Mouse (Mus musculus): ENCODE data around the gene Lrrc75b. TPM values are rescaled to one million over a fixed set of nuclear protein-coding genes. Genes with fewer than 3 reads are reported as not detected.

The Lrrc75b gene
- 0.18 TPM for polyA plus RNA-seq (2017; shearing (Covaris generic))

DNA sequence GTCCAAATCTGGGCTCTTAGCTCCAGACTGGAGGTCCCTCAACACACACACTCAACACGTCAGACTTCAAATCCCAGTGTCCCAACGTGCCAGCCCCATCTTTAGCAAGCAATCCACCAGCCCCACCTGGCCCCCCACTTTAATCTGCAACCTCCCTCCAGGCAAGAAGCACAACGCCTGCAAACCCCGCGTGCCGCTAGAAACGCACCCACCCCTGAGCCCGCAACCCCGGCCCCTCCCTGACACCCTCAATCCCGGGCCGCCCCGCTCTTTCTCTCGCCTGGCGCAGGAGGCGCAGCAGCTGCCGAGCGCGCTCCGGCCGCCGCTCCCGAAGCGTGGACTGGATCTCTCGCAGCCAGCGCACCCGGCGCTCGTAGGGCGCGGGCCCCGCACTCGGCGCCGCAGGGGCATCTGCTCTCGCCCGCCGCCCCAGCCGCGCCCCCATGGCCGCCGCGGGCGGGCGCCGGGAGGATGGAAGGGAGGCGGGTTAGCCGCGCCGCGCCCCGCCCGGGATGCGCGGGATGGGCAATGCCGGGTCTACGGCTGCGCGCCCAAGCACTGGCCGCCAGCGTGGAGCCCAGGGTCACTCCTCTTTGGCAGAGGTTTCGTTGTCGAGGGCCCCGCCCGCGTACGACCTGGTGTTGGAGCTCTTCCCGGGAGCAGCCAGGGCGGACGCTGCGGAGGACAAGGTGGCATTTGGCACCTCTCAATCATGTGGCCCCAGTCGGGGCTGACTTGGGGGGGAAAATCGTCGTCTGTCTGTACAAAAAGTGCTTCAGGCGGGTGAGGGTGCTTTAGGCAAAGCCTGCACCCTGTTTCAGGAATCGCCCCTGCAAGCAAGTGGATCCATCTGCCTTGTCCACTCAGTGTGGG is at the start of gene Lrrc75b:
Gene Lrrc75b, minus strand, starts transcription at position 655 of the 873 bp plus-strand sequence.

DNA sequence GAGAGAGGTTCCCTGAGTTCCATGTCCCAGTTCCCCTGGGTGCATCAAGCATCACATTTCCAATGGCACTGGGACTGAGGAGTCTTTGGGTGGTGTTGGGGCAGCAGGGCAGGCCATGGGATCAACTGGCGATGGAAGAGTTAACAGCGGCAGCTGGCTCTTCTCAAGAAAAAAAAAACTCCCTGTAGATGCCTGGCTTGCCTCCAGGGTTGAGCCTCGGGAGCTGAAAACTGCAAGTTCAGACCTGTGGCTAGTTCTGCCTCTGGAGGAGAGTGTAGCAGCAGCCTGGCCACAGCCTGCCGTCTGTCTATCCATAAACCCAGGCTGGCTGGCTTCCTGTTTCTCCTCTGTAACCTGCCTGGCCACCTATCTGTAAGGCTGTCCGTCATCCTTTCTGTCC is 29.0 kb upstream of the Lrrc75b start, which contains the start of gene Ggt5:
Gene Ggt5, plus strand, starts transcription at position 212 of the 400 bp plus-strand sequence.

DNA sequence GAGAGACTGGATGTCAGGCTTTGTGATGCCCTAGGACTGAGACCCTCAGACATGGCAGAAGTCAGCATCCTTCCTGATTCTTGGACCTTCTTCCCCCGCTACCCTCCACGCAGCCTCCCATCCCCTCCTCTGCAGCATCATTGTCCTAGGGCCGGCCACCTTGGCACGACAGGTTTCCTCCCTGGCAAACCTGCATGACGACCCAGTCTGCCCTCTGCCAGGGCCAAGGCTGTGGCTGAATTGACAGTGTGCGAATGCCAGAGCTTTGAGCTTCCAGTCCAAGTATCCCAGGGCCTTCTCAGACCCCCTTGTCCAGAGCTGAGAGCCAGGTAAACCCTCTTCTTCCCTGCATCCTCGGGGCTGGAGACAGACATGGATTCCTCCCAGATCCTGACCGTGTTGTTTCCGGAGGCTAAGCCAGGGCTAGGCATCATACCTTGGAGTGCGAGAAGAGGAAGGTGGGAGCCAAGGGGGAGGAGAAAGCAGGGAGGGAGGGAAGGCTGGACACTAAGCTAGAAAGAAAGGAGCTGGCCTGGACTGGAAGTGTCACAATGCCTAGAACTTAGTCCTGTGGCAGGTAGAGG is 1.0 kb upstream of the Lrrc75b start, which contains the start of gene Ggt1:
Gene Ggt1, plus strand, starts transcription at position 534 of the 584 bp plus-strand sequence.

DNA sequence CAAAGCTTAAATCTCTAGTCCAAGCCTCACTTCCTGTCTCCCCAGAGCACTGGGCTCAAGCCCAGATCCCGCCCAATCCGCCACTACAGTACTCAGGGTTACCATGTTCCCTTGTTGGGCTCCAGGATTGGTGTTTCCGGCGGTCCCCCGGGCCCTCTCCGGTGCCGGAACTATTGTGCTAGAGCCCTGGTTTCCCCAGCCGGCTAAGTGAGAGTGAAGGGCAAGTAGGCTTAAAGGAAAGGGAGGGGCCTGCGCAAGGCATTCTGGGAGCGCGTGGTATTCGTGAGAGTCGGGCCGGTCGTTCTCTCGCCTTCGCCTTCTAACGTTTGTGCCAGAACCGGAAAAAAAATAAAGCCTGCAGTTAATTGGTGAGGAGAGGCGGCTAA is 42.4 kb downstream of the Lrrc75b start, which contains the start of gene Gucd1:
Gene Gucd1, minus strand, starts transcription at position 215 of the 386 bp plus-strand sequence.

DNA sequence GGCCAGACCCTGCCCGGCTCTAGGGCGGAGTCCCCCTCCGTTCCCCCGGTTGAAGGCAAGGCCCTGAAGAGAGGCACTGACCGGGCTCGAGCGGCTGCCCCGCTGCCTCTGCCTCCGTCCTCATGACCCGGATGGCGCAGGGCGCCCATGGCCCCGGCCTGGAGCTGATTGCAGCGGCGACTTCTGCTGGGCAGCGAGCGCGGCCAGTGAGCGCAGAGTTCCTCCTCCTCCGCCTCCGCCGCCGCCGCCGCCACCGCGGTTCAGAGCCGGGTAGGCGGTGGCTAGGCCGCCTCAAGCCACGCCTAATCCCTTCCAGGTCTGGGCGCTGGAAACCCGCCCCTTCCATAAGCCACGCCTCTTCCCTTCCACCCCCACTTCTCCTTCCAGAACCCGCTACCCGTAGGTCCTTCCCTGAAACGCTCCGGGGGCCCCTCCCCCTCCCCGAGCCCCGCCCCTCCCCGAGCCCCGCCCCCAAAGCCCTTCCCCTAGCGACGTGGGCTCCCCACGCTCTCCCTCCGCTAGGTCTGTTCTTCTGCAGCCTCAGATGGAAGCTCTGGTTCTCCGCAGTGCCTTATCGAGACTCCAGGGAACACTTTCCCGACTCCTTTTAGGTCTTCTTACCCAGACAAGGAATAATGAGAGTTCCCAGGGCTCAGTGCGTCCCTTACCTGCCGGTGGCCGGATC is 42.9 kb downstream of the Lrrc75b start, which contains the start of gene Snrpd3:
Gene Snrpd3, plus strand, starts transcription at position 479 of the 685 bp plus-strand sequence.

Other genes starting within 250 kb of the Lrrc75b start
- gene Adora2a, start 243.5 kb downstream of the Lrrc75b start, polyA plus RNA-seq (2017; shearing (Covaris generic)): 58.9 TPM
- 0.07 TPM for gene Upb1, start 159.2 kb downstream of the Lrrc75b start, polyA plus RNA-seq (2017; shearing (Covaris generic))
- gene Snrpd3, start 42.8 kb downstream of the Lrrc75b start, polyA plus RNA-seq (2017; shearing (Covaris generic)): 218 TPM
- 22.6 TPM for gene Gucd1, start 42.4 kb downstream of the Lrrc75b start, polyA plus RNA-seq (2017; shearing (Covaris generic))
- gene Ggt1, start 1.3 kb upstream of the Lrrc75b start, polyA plus RNA-seq (2017; shearing (Covaris generic)): 3.6 TPM
- gene Ggt5, start 29.0 kb upstream of the Lrrc75b start, polyA plus RNA-seq (2017; shearing (Covaris generic)): 0.59 TPM
- gene Susd2, start 83.7 kb upstream of the Lrrc75b start, polyA plus RNA-seq (2017; shearing (Covaris generic)): 22.4 TPM
- gene Cabin1, start 204.0 kb upstream of the Lrrc75b start, polyA plus RNA-seq (2017; shearing (Covaris generic)): 59.1 TPM
- 79.9 TPM for gene Ddt, start 213.1 kb upstream of the Lrrc75b start, polyA plus RNA-seq (2017; shearing (Covaris generic))
- not detected for gene Gm20441, start 220.6 kb upstream of the Lrrc75b start, polyA plus RNA-seq (2017; shearing (Covaris generic))
- gene Gstt3, start 221.1 kb upstream of the Lrrc75b start, polyA plus RNA-seq (2017; shearing (Covaris generic)): 10.1 TPM
- 0.42 TPM for gene Gstt1, start 238.3 kb upstream of the Lrrc75b start, polyA plus RNA-seq (2017; shearing (Covaris generic))